Mouse (Mus musculus) MEL (cell line): Measurements from ENCODE around the gene Fcho1.

ENCODE experiments used
- CTCF ChIP-seq, 3 experiments: IDR thresholded peaks in 2 of 3; conservative IDR thresholded peaks in 1 of 3; 2 replicates each; pipeline ENCODE4 v1.5.1; 2011 to 2012; ENCODE audit warnings: low read length in 3 of 3, low read depth in 2 of 3, mild to moderate bottlenecking in 2 of 3, improper control_type of control experiment in 1 of 3, inconsistent platforms in 1 of 3, mixed read lengths in 1 of 3, moderate library complexity in 1 of 3; ENCODE audit not compliant: control insufficient read depth in 1 of 3, insufficient read depth in 1 of 3, poor library complexity in 1 of 3, severe bottlenecking in 1 of 3
- MXI1 ChIP-seq: IDR thresholded peaks from 2 replicates; pipeline ENCODE4 v1.6.1; 2011; ENCODE audit warnings: mild to moderate bottlenecking, low read depth, low read length, improper control_type of control experiment
- USF1 ChIP-seq: IDR thresholded peaks from 2 replicates; pipeline ENCODE4 v1.6.1; 2014; ENCODE audit warnings: low read depth, mild to moderate bottlenecking, inconsistent platforms, low read length, improper control_type of control experiment, moderate library complexity
- ZMIZ1 ChIP-seq: IDR thresholded peaks from 2 replicates; pipeline ENCODE4 v1.6.1; 2012; ENCODE audit warnings: low read depth, mild to moderate bottlenecking, inconsistent platforms, low read length, improper control_type of control experiment, moderate library complexity

DNA sequence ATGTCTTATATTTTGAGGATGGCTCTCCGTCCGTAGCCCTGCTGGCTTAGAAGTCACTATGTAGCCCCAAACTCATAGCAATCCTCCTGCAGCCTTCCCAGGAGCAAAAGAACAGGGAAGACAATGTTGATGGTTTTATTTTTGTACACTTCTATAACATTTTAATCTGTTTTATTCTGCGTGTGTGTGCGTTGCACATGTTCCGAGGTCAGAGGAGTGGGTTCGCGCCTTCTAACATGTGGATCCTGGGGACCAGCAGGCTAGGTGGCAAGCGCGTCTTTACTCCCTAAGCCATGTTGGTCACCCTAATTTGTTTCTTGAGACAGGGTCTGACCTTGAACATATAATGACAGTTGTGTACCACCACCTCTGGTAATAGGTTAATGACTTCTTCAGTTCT lies 48.7 kb downstream of the Fcho1 start:
- TF ChIP-seq CTCF (IDR thresholded peaks at IDR 0.05 in 2 of 3, conservative IDR thresholded peaks at IDR 0.05 in 1 of 3; ENCODE audit: control insufficient read depth in 1 of 3, insufficient read depth in 1 of 3, low read depth in 2 of 3, low read length in 3 of 3, poor library complexity in 1 of 3, severe bottlenecking in 1 of 3): no peak
- no peak for TF ChIP-seq USF1
- TF ChIP-seq ZMIZ1: no peak
- TF ChIP-seq MXI1: no peak
